Mouse (Mus musculus) lung, postnatal 0 days (tissue): ENCODE data around the gene Ift43.

Source experiments
- CTCF ChIP-seq: IDR thresholded peaks from 2 replicates; pipeline ENCODE4 v1.5.1; 2016; ENCODE audit warnings: antibody characterized with exemption, mild to moderate bottlenecking
- EP300 ChIP-seq: IDR thresholded peaks from 2 replicates; pipeline ENCODE4 v1.6.1; 2016; ENCODE audit warnings: antibody characterized with exemption, mild to moderate bottlenecking, control low read depth

- TF ChIP-seq EP300 = no peak
- TF ChIP-seq CTCF = no peak
Measured at GRCm38 (mm10) chr12:86149087-86149486, 66.7 kb downstream of the Ift43 start.
